ENCODE assay signal across 19 mouse cellular contexts in the genomic region with DNA sequence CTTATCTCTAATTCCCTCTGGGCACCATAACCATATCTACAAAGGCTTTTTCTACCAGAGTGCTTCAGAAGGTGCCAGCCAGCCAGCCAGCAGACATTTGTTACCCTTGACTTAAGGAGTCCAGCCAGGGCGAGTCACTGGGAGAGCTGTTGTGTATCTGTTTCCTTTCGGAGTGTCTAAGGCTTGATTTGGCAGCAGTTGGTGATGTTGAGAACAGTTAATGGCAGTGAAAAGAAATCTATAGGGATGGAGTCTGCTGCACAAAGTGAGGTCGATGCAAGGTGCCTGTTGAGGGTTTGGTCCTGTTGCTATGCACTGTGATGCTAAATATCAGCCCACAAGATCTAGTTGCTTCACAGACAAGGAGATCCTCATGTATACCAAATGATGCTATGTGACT.
DNase-seq lines count a peak whose midpoint lies in the region; ATAC-seq and TF ChIP-seq lines count a peak whose summit lies in the region.
"Had no signal": no experiment of that assay in that cellular context is flagged by ENCODE, and none has a peak within 500 bp of the region (broad histone marks: within the 10 kb centered on the region; RNA-seq: fewer than 3 reads in every experiment).

No protein-coding gene starts in this region.

- H3K9ac ChIP-seq in ES-E14 (ENCODE audit: insufficient read depth, low read depth, low read length, poor library complexity, severe bottlenecking): peak overlapping the region; percentile 22; the same call in 1 of the 2 replicates
- H3K9ac ChIP-seq: embryonic facial prominence, embryonic 12.5 days; forebrain, embryonic 15.5 days; hindbrain, embryonic 13.5 days had no signal

- no peaks in the 10 kb centered on the region for H3K36me3 ChIP-seq in spleen, adult 2 months (ENCODE audit: control insufficient read depth, insufficient read depth, low read length)
- H3K36me3 ChIP-seq in ES-E14 (ENCODE audit: control insufficient read depth, insufficient read depth, low read length, poor library complexity, severe bottlenecking): no peaks in the 10 kb centered on the region
- H3K36me3 ChIP-seq: embryonic facial prominence, embryonic 12.5 days; forebrain, embryonic 15.5 days; heart, embryonic 10.5 days; hindbrain, embryonic 13.5 days had no signal

- no peaks in the 10 kb centered on the region for H3K9me3 ChIP-seq in ES-E14 (ENCODE audit: control insufficient read depth, insufficient read depth, low read depth, low read length)
- H3K9me3 ChIP-seq: embryonic facial prominence, embryonic 12.5 days; forebrain, embryonic 15.5 days; heart, embryonic 10.5 days; hindbrain, embryonic 13.5 days had no signal

- H3K27me3 ChIP-seq in spleen, adult 2 months (ENCODE audit: control insufficient read depth, insufficient read depth, low read length): no peaks in the 10 kb centered on the region
- H3K27me3 ChIP-seq: embryonic facial prominence, embryonic 12.5 days; forebrain, embryonic 15.5 days; hindbrain, embryonic 13.5 days; Patski had no signal

- TF ChIP-seq POLR2A in spleen, adult 2 months (IDR thresholded peaks at IDR 0.05; ENCODE audit: low read depth, low read length): no peak

- in situ Hi-C loops in ES-E14 (cut with MboI; ENCODE audit: low sequenced_read_pairs in 2 of 2, unreplicated experiment in 2 of 2): no loop called here

- H3K4me3 ChIP-seq in spleen, adult 2 months (ENCODE audit: extremely low read depth, insufficient read depth, insufficient read length): peak overlapping the region; percentile 59
- H3K4me3 ChIP-seq in ES-E14 (ENCODE audit: insufficient read depth in 1 of 2, low read depth in 1 of 2, low read length in 2 of 2, poor library complexity in 1 of 2, severe bottlenecking in 1 of 2): 0 out of 4 replicates have a peak overlapping the region, but pooled peaks of 1 of the 2 experiments have one; percentile 4
- H3K4me3 ChIP-seq: embryonic facial prominence, embryonic 12.5 days; forebrain, embryonic 15.5 days; heart, embryonic 10.5 days; hindbrain, embryonic 13.5 days had no signal

- H3K4me1 ChIP-seq in spleen, adult 2 months (ENCODE audit: control insufficient read depth, insufficient read depth, insufficient read length): peaks cover 10% of the 10 kb centered on the region; the same call in 1 of the 2 replicates
- peaks cover 2 to 5% of the 10 kb centered on the region in 2 experiments; a peak in 2 of 4 replicates for H3K4me1 ChIP-seq in ES-E14 (ENCODE audit: control insufficient read depth in 2 of 2, insufficient read depth in 2 of 2, low read length in 2 of 2, poor library complexity in 1 of 2)
- H3K4me1 ChIP-seq: embryonic facial prominence, embryonic 12.5 days; forebrain, embryonic 15.5 days; hindbrain, embryonic 13.5 days had no signal

- TF ChIP-seq CTCF in spleen, adult 2 months (IDR thresholded peaks at IDR 0.05; ENCODE audit: extremely low read depth, insufficient read depth, insufficient read length, insufficient replicate concordance): no peak

- DNase-seq in spleen, adult 2 months (ENCODE audit: low read depth in 1 of 2, low spot score in 2 of 2): no peak
- DNase-seq in spleen, adult 18-20 months: no peak
- peak; percentile 44 for DNase-seq in CD4-positive, CD25-positive, alpha-beta regulatory T cell, adult 2 months (ENCODE audit: low read depth, low spot score)
- DNase-seq in ES-E14 (ENCODE audit: low read depth, low spot score): no peak
- DNase-seq in cerebellum, postnatal 36 days: no peak
- DNase-seq in ovary, postnatal 36 days (ENCODE audit: low spot score): no peak
- DNase-seq in cerebellum, adult 11-12 months: no peak
- DNase-seq: adrenal gland, adult 2 months; adrenal gland, postnatal 25 days; cerebellum, adult 2 months; cerebellum, postnatal 14 days; gastrocnemius, postnatal 10 days had no signal

- WGBS in spleen, adult 2 months: 60% methylated on average over 3 of the region's 3 CpGs

- peak overlapping the region; percentile 87 for H3K27ac ChIP-seq in spleen, adult 2 months (ENCODE audit: insufficient read depth, low read length)
- H3K27ac ChIP-seq in ES-E14 (ENCODE audit: insufficient read depth, low read depth, low read length, poor library complexity, severe bottlenecking): peak overlapping the region; percentile 20; the same call in 1 of the 2 replicates
- H3K27ac ChIP-seq: embryonic facial prominence, embryonic 12.5 days; forebrain, embryonic 15.5 days; heart, embryonic 10.5 days; hindbrain, embryonic 13.5 days; hindbrain, postnatal 0 days had no signal

- ATAC-seq in inflammation-experienced regulatory T-cells, adult 6 months: peak; percentile 20
- ATAC-seq: forebrain, embryonic 15.5 days; hindbrain, postnatal 0 days; Patski had no signal

TF ChIP-seq in ES-E14, 5 proteins besides CTCF, POLR2A, EP300 and RAD21:
- TF ChIP-seq CHD2 (IDR thresholded peaks at IDR 0.05; ENCODE audit: low read depth, low read length) (no peak), ZC3H11A (IDR thresholded peaks at IDR 0.05; ENCODE audit: borderline replicate concordance, low read depth, low read length) (no peak), MAFK (IDR thresholded peaks at IDR 0.05; ENCODE audit: insufficient read depth, low read depth, low read length) (no peak), HCFC1 (IDR thresholded peaks at IDR 0.05; ENCODE audit: borderline replicate concordance, insufficient read depth, low read length) (no peak), ZNF384 (IDR thresholded peaks at IDR 0.05; ENCODE audit: low read depth, low read length) (no peak)
